Mouse (Mus musculus): ENCODE results near the gene Stk24. TPM values are rescaled to one million over a fixed set of nuclear protein-coding genes. Genes with fewer than 3 reads are reported as not detected.

Stk24 gene
- polyA plus RNA-seq, 1 experiment from 2014 or later, result 32.8 TPM

GRCm38 (mm10) chr14:121259789-121260188 is 120.0 kb downstream of the Stk24 start:
- H3K9me3 ChIP-seq, result no peaks in the 10 kb centered on the region
- DNase-seq (ENCODE audit: low spot score), result peak; percentile 64
- no peak overlapping the region for H3K27ac ChIP-seq
- peaks cover 14% of the 10 kb centered on the region for H3K4me1 ChIP-seq (replicated peaks)
- H3K36me3 ChIP-seq, result peaks cover 55% of the 10 kb centered on the region
- H3K27me3 ChIP-seq (ENCODE audit: insufficient read depth, poor library complexity, severe bottlenecking), result no peaks in the 10 kb centered on the region
- 53% methylated on average over 7 of the region's 7 CpGs for WGBS
- H3K4me3 ChIP-seq, result no peak overlapping the region

- no peak overlapping the region for H3K4me3 ChIP-seq
- H3K4me1 ChIP-seq (replicated peaks), result peaks cover 14% of the 10 kb centered on the region
- DNase-seq (ENCODE audit: low spot score), result no peak
- no peaks in the 10 kb centered on the region for H3K9me3 ChIP-seq
- 63% methylated on average over 11 of the region's 11 CpGs for WGBS
- H3K27ac ChIP-seq, result no peak overlapping the region
- peaks cover 50% of the 10 kb centered on the region for H3K36me3 ChIP-seq
- H3K27me3 ChIP-seq (ENCODE audit: insufficient read depth, poor library complexity, severe bottlenecking), result no peaks in the 10 kb centered on the region
Observed at GRCm38 (mm10) chr14:121259332-121259731, 120.5 kb downstream of the Stk24 start.

- H3K9me3 ChIP-seq, result no peaks in the 10 kb centered on the region
- 93% methylated on average over 7 of the region's 7 CpGs for WGBS
- H3K36me3 ChIP-seq, result peaks cover 36% of the 10 kb centered on the region
- H3K27me3 ChIP-seq (ENCODE audit: insufficient read depth, poor library complexity, severe bottlenecking), result no peaks in the 10 kb centered on the region
- H3K4me3 ChIP-seq, result no peak overlapping the region
- H3K4me1 ChIP-seq (replicated peaks), result peaks cover 5% of the 10 kb centered on the region
- no peak overlapping the region for H3K27ac ChIP-seq
- no peak for DNase-seq (ENCODE audit: low spot score)
Observed at GRCm38 (mm10) chr14:121256896-121257295, 122.9 kb downstream of the Stk24 start.

- Histone ChIP-seq H3K27ac (0 out of 2 replicates have a peak overlapping the region, but pooled peaks have one; percentile 35), H3K4me1 (replicated peaks) (peaks cover 5% of the 10 kb centered on the region), H3K27me3 (ENCODE audit: insufficient read depth, poor library complexity, severe bottlenecking) (no peaks in the 10 kb centered on the region), H3K4me3 (no peak overlapping the region), H3K36me3 (peaks cover 34% of the 10 kb centered on the region), H3K9me3 (no peaks in the 10 kb centered on the region)
- DNase-seq (ENCODE audit: low spot score), result no peak
- WGBS, result 89% methylated on average over 13 of the region's 13 CpGs
Observed at GRCm38 (mm10) chr14:121255469-121255868, 124.3 kb downstream of the Stk24 start.

- Histone ChIP-seq H3K27ac (no peak overlapping the region), H3K4me1 (replicated peaks) (peaks cover 11% of the 10 kb centered on the region), H3K27me3 (ENCODE audit: insufficient read depth, poor library complexity, severe bottlenecking) (no peaks in the 10 kb centered on the region), H3K9me3 (no peaks in the 10 kb centered on the region), H3K36me3 (peaks cover 40% of the 10 kb centered on the region), H3K4me3 (no peak overlapping the region)
- DNase-seq (ENCODE audit: low spot score), result no peak
- 92% methylated on average over 10 of the region's 10 CpGs for WGBS
Observed at GRCm38 (mm10) chr14:121254869-121255268, 124.9 kb downstream of the Stk24 start.

- H3K36me3 ChIP-seq, result peaks cover 32% of the 10 kb centered on the region
- H3K27ac ChIP-seq, result no peak overlapping the region
- no peaks in the 10 kb centered on the region for H3K27me3 ChIP-seq (ENCODE audit: insufficient read depth, poor library complexity, severe bottlenecking)
- peaks cover 23% of the 10 kb centered on the region for H3K4me1 ChIP-seq (replicated peaks)
- H3K4me3 ChIP-seq, result no peak overlapping the region
- WGBS, result 90% methylated on average over 10 of the region's 10 CpGs
- no peaks in the 10 kb centered on the region for H3K9me3 ChIP-seq
- DNase-seq (ENCODE audit: low spot score), result no peak
Observed at GRCm38 (mm10) chr14:121252542-121252941, 127.3 kb downstream of the Stk24 start.

GRCm38 (mm10) chr14:121251708-121252107 is 128.1 kb downstream of the Stk24 start:
- no peak overlapping the region for H3K27ac ChIP-seq
- no peak overlapping the region for H3K4me3 ChIP-seq
- peaks cover 24% of the 10 kb centered on the region for H3K36me3 ChIP-seq
- DNase-seq (ENCODE audit: low spot score), result no peak
- H3K27me3 ChIP-seq (ENCODE audit: insufficient read depth, poor library complexity, severe bottlenecking), result no peaks in the 10 kb centered on the region
- whole genome bisulfite sequencing, result 85% methylated on average over 4 of the region's 4 CpGs
- peaks cover 32% of the 10 kb centered on the region for H3K4me1 ChIP-seq (replicated peaks)
- no peaks in the 10 kb centered on the region for H3K9me3 ChIP-seq

- Histone ChIP-seq H3K36me3 (peaks cover 21% of the 10 kb centered on the region), H3K27me3 (ENCODE audit: insufficient read depth, poor library complexity, severe bottlenecking) (no peaks in the 10 kb centered on the region), H3K4me3 (no peak overlapping the region), H3K27ac (no peak overlapping the region), H3K9me3 (no peaks in the 10 kb centered on the region), H3K4me1 (replicated peaks) (peaks cover 36% of the 10 kb centered on the region)
- 89% methylated on average over 5 of the region's 5 CpGs for WGBS
- DNase-seq (ENCODE audit: low spot score), result no peak
Observed at GRCm38 (mm10) chr14:121251099-121251498, 128.7 kb downstream of the Stk24 start.

GRCm38 (mm10) chr14:121248346-121248745 is 131.5 kb downstream of the Stk24 start:
- 90% methylated on average over 5 of the region's 5 CpGs for WGBS
- no peak for DNase-seq (ENCODE audit: low spot score)

GRCm38 (mm10) chr14:121247287-121247686 is 132.5 kb downstream of the Stk24 start:
- peaks cover 37% of the 10 kb centered on the region for H3K36me3 ChIP-seq
- H3K4me3 ChIP-seq, result no peak overlapping the region
- 68% methylated on average over 7 of the region's 7 CpGs for WGBS
- no peaks in the 10 kb centered on the region for H3K27me3 ChIP-seq (ENCODE audit: insufficient read depth, poor library complexity, severe bottlenecking)
- peaks cover 38% of the 10 kb centered on the region for H3K4me1 ChIP-seq (replicated peaks)
- DNase-seq (ENCODE audit: low spot score), result no peak
- H3K27ac ChIP-seq, result peak overlapping the region; percentile 56
- H3K9me3 ChIP-seq, result no peaks in the 10 kb centered on the region

More at GRCm38 (mm10) chr14:121248346-121248745, 131.5 kb downstream of the Stk24 start:
- Histone ChIP-seq H3K27ac (peak overlapping the region; percentile 67; the same call in 1 of the 2 replicates), H3K9me3 (no peaks in the 10 kb centered on the region), H3K27me3 (ENCODE audit: insufficient read depth, poor library complexity, severe bottlenecking) (no peaks in the 10 kb centered on the region), H3K4me3 (no peak overlapping the region), H3K36me3 (peaks cover 28% of the 10 kb centered on the region), H3K4me1 (replicated peaks) (peaks cover 38% of the 10 kb centered on the region)

GRCm38 (mm10) chr14:121246048-121246731 is 133.6 kb downstream of the Stk24 start:
- Histone ChIP-seq H3K27ac (0 out of 2 replicates have a peak overlapping the region, but pooled peaks have one; percentile 9), H3K36me3 (peaks cover 48% of the 10 kb centered on the region), H3K9me3 (no peaks in the 10 kb centered on the region), H3K27me3 (ENCODE audit: insufficient read depth, poor library complexity, severe bottlenecking) (no peaks in the 10 kb centered on the region), H3K4me1 (replicated peaks) (peaks cover 38% of the 10 kb centered on the region), H3K4me3 (no peak overlapping the region)
- WGBS, result 84% methylated on average over 14 of the region's 14 CpGs
- no peak for DNase-seq (ENCODE audit: low spot score)

GRCm38 (mm10) chr14:121244104-121244503 is 135.7 kb downstream of the Stk24 start:
- Histone ChIP-seq H3K27me3 (ENCODE audit: insufficient read depth, poor library complexity, severe bottlenecking) (no peaks in the 10 kb centered on the region), H3K36me3 (peaks cover 60% of the 10 kb centered on the region), H3K4me1 (replicated peaks) (peaks cover 27% of the 10 kb centered on the region), H3K9me3 (no peaks in the 10 kb centered on the region), H3K4me3 (no peak overlapping the region), H3K27ac (0 out of 2 replicates have a peak overlapping the region, but pooled peaks have one; percentile 23)
- WGBS, result 95% methylated on average over 15 of the region's 15 CpGs
- DNase-seq (ENCODE audit: low spot score), result no peak

- no peaks in the 10 kb centered on the region for H3K9me3 ChIP-seq
- no peaks in the 10 kb centered on the region for H3K27me3 ChIP-seq (ENCODE audit: insufficient read depth, poor library complexity, severe bottlenecking)
- H3K27ac ChIP-seq, result no peak overlapping the region
- no peak overlapping the region for H3K4me3 ChIP-seq
- DNase-seq (ENCODE audit: low spot score), result no peak
- peaks cover 71% of the 10 kb centered on the region for H3K36me3 ChIP-seq
- H3K4me1 ChIP-seq (replicated peaks), result peaks cover 35% of the 10 kb centered on the region
- WGBS, result 87% methylated on average over 8 of the region's 8 CpGs
Observed at GRCm38 (mm10) chr14:121239386-121239785, 140.4 kb downstream of the Stk24 start.

Measured in hindbrain, embryonic 10.5 days (tissue).